ENCODE assay signal across 8 mouse cellular contexts in the genomic region with DNA sequence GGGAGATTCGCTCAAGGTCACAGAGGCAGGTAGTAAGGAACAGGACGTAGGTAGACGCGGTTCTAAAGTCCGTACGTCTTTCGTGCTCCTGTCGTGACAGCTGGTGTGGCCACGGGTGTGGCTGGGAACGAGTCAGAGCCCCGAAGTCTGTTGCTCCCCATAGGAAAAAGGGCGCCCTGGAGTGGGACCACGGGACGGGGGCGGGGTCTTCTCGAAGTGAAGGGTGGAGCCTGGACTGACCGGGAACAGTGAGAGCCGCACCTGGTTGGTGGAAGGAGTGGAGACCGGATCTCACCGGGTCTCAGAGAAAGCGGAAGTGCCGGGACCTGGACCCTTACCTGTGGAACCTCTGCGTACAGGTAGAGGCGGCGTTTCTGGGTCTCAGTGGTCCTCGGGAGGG. TPM values are rescaled to one million over a fixed set of nuclear protein-coding genes. Genes with fewer than 3 reads are reported as not detected.
DNase-seq lines count a peak whose midpoint lies in the region; ATAC-seq and TF ChIP-seq lines count a peak whose summit lies in the region.

No protein-coding gene starts in this region.

- H3K36me3 ChIP-seq in spleen, adult 2 months (ENCODE audit: control insufficient read depth, insufficient read depth, low read length): no peaks in the 10 kb centered on the region
- no peaks in the 10 kb centered on the region for H3K36me3 ChIP-seq in embryonic facial prominence, embryonic 10.5 days (replicated peaks)
- H3K36me3 ChIP-seq in hindbrain, embryonic 16.5 days (ENCODE audit: control insufficient read depth, insufficient read depth, low read length): no peaks in the 10 kb centered on the region
- H3K36me3 ChIP-seq in liver, embryonic 11.5 days (ENCODE audit: control insufficient read depth, insufficient read depth, low read length): no peaks in the 10 kb centered on the region
- no peaks in the 10 kb centered on the region for H3K36me3 ChIP-seq in neural tube, embryonic 11.5 days (ENCODE audit: control insufficient read depth, insufficient read depth, low read length)

- TF ChIP-seq POLR2A in spleen, adult 2 months (IDR thresholded peaks at IDR 0.05; ENCODE audit: low read depth, low read length): no peak

- H3K4me3 ChIP-seq in spleen, adult 2 months (ENCODE audit: extremely low read depth, insufficient read depth, insufficient read length): peak overlapping the region; percentile 51
- peak overlapping the region; percentile 61 for H3K4me3 ChIP-seq in embryonic facial prominence, embryonic 10.5 days
- H3K4me3 ChIP-seq in hindbrain, embryonic 16.5 days (ENCODE audit: low read length): peak overlapping the region; percentile 49
- H3K4me3 ChIP-seq in liver, embryonic 11.5 days (ENCODE audit: low read depth, low read length): peak overlapping the region; percentile 57
- H3K4me3 ChIP-seq in neural tube, embryonic 11.5 days (ENCODE audit: low read depth, low read length): peak overlapping the region; percentile 29

- no peak for DNase-seq in spleen, adult 2 months (ENCODE audit: low read depth in 1 of 2, low spot score in 2 of 2)
- no peak for DNase-seq in spleen, postnatal 10 days (ENCODE audit: low spot score in 2 of 2)
- peak; percentile 65 for DNase-seq in embryonic facial prominence, embryonic 10.5 days (ENCODE audit: low spot score)
- DNase-seq in liver, embryonic 11.5 days (ENCODE audit: low spot score): peak; percentile 50
- DNase-seq in neural tube, embryonic 11.5 days (ENCODE audit: low spot score): no peak
- no peak for DNase-seq in frontal cortex, postnatal 25 days (ENCODE audit: low spot score in 2 of 2)
- DNase-seq in adrenal gland, adult 18-20 months (ENCODE audit: low spot score in 2 of 2): no peak

- no peaks in the 10 kb centered on the region for H3K27me3 ChIP-seq in spleen, adult 2 months (ENCODE audit: control insufficient read depth, insufficient read depth, low read length)
- peaks cover 27% of the 10 kb centered on the region for H3K27me3 ChIP-seq in embryonic facial prominence, embryonic 10.5 days (replicated peaks; ENCODE audit: low read depth, poor library complexity, severe bottlenecking)
- peaks cover 6% of the 10 kb centered on the region for H3K27me3 ChIP-seq in hindbrain, embryonic 16.5 days (replicated peaks; ENCODE audit: control insufficient read depth, insufficient read depth, low read length)
- peaks cover 3% of the 10 kb centered on the region; the same call in 1 of the 2 replicates for H3K27me3 ChIP-seq in liver, embryonic 11.5 days (replicated peaks; ENCODE audit: control insufficient read depth, insufficient read depth, low read length)
- peaks cover 12% of the 10 kb centered on the region for H3K27me3 ChIP-seq in neural tube, embryonic 11.5 days (ENCODE audit: control insufficient read depth, insufficient read depth, low read length)

- H3K4me1 ChIP-seq in spleen, adult 2 months (ENCODE audit: control insufficient read depth, insufficient read depth, insufficient read length): no peaks in the 10 kb centered on the region
- H3K4me1 ChIP-seq in embryonic facial prominence, embryonic 10.5 days: peaks cover 14% of the 10 kb centered on the region
- peaks cover 6% of the 10 kb centered on the region for H3K4me1 ChIP-seq in hindbrain, embryonic 16.5 days (ENCODE audit: control insufficient read depth, insufficient read depth, low read depth, low read length)
- no peaks in the 10 kb centered on the region for H3K4me1 ChIP-seq in liver, embryonic 11.5 days (replicated peaks; ENCODE audit: control insufficient read depth, insufficient read depth, low read length)
- peaks cover 5% of the 10 kb centered on the region; the same call in 1 of the 2 replicates for H3K4me1 ChIP-seq in neural tube, embryonic 11.5 days (ENCODE audit: control insufficient read depth, insufficient read depth, low read length)

- peak overlapping the region; percentile 42; the same call in 1 of the 2 replicates for H3K9ac ChIP-seq in hindbrain, embryonic 16.5 days (ENCODE audit: low read depth, low read length)
- peak overlapping the region; percentile 38 for H3K9ac ChIP-seq in liver, embryonic 11.5 days (ENCODE audit: low read depth, low read length)
- no peak overlapping the region; the same call in 1 of the 2 replicates for H3K9ac ChIP-seq in neural tube, embryonic 11.5 days (ENCODE audit: low read length)

- no peak for TF ChIP-seq CTCF in spleen, adult 2 months (IDR thresholded peaks at IDR 0.05; ENCODE audit: extremely low read depth, insufficient read depth, insufficient read length, insufficient replicate concordance)

- ATAC-seq in hindbrain, embryonic 16.5 days: peak; percentile 64
- peak; percentile 75 for ATAC-seq in liver, embryonic 11.5 days (replicated peaks; ENCODE audit: low FRiP score)
- no peak for ATAC-seq in neural tube, embryonic 11.5 days (ENCODE audit: insufficient read depth, low FRiP score, low TSS enrichment)

- 2% methylated on average over 26 of the region's 26 CpGs for WGBS in spleen, adult 2 months
- WGBS in embryonic facial prominence, embryonic 10.5 days: under 1% methylated on average over 26 of the region's 26 CpGs
- under 1% methylated on average over 26 of the region's 26 CpGs for whole genome bisulfite sequencing in hindbrain, embryonic 16.5 days
- 1% methylated on average over 26 of the region's 26 CpGs for WGBS in liver, embryonic 11.5 days
- under 1% methylated on average over 26 of the region's 26 CpGs for WGBS in neural tube, embryonic 11.5 days

- H3K9me3 ChIP-seq in embryonic facial prominence, embryonic 10.5 days: no peaks in the 10 kb centered on the region
- no peaks in the 10 kb centered on the region for H3K9me3 ChIP-seq in hindbrain, embryonic 16.5 days (ENCODE audit: control insufficient read depth, low read length)
- no peaks in the 10 kb centered on the region for H3K9me3 ChIP-seq in liver, embryonic 11.5 days (ENCODE audit: control insufficient read depth, low read length)
- H3K9me3 ChIP-seq in neural tube, embryonic 11.5 days (ENCODE audit: control insufficient read depth, low read length): no peaks in the 10 kb centered on the region

- no peak overlapping the region for H3K27ac ChIP-seq in spleen, adult 2 months (ENCODE audit: insufficient read depth, low read length)
- no peak overlapping the region for H3K27ac ChIP-seq in embryonic facial prominence, embryonic 10.5 days (replicated peaks)
- H3K27ac ChIP-seq in hindbrain, embryonic 16.5 days (ENCODE audit: low read depth, low read length): no peak overlapping the region
- H3K27ac ChIP-seq in liver, embryonic 11.5 days (ENCODE audit: low read depth, low read length): no peak overlapping the region
- H3K27ac ChIP-seq in neural tube, embryonic 11.5 days (ENCODE audit: low read depth, low read length): no peak overlapping the region

- H3K4me2 ChIP-seq in hindbrain, embryonic 16.5 days (ENCODE audit: low read length): peak overlapping the region; percentile 93
- H3K4me2 ChIP-seq in liver, embryonic 11.5 days: peak overlapping the region; percentile 87
- H3K4me2 ChIP-seq in neural tube, embryonic 11.5 days (ENCODE audit: low read depth): peak overlapping the region; percentile 70

RNA-seq across cellular contexts. Expression of a gene that starts 7.4 kb away (rescaled TPM):
- polyA plus RNA-seq in spleen, adult 2 months (2012; rRNA removed): 3.6 and 4.6 TPM in 2 replicates
- polyA plus RNA-seq in embryonic facial prominence, embryonic 10.5 days (2016; fragmentation: Nextera tagmentation; extraction: Ambion mirVana): 1.4 and 2.0 TPM in 2 replicates
- polyA plus RNA-seq in hindbrain, embryonic 16.5 days (2015; fragmentation: Nextera tagmentation; extraction: Ambion mirVana): 0.43 and 0.66 TPM in 2 replicates
- polyA plus RNA-seq in liver, embryonic 11.5 days (2014; fragmentation: Nextera tagmentation; extraction: Ambion mirVana): 1.0 and 1.3 TPM in 2 replicates
- 0.24 and 0.29 TPM in 2 replicates for polyA plus RNA-seq in neural tube, embryonic 11.5 days (2014; fragmentation: Nextera tagmentation; extraction: Ambion mirVana)
- total RNA-seq in adrenal gland, adult 18-20 months (2021): 10 to 100 TPM; 12.9 to 46.6 TPM

RNA-seq across cellular contexts. Expression of a gene that starts 15.1 kb away (rescaled TPM):
- polyA plus RNA-seq in spleen, adult 2 months (2012; rRNA removed): 1.5 and 2.3 TPM in 2 replicates
- polyA plus RNA-seq in embryonic facial prominence, embryonic 10.5 days (2016; fragmentation: Nextera tagmentation; extraction: Ambion mirVana): 6.7 and 7.6 TPM in 2 replicates
- 19.9 and 21.0 TPM in 2 replicates for polyA plus RNA-seq in hindbrain, embryonic 16.5 days (2015; fragmentation: Nextera tagmentation; extraction: Ambion mirVana)
- polyA plus RNA-seq in liver, embryonic 11.5 days (2014; fragmentation: Nextera tagmentation; extraction: Ambion mirVana): 4.9 and 5.5 TPM in 2 replicates
- polyA plus RNA-seq in neural tube, embryonic 11.5 days (2014; fragmentation: Nextera tagmentation; extraction: Ambion mirVana): 10.3 and 10.7 TPM in 2 replicates
- 10 to 100 TPM; 50.5 to 91.1 TPM for total RNA-seq in adrenal gland, adult 18-20 months (2021)

RNA-seq across cellular contexts. Expression of a gene that starts 24.3 kb away (rescaled TPM):
- polyA plus RNA-seq in spleen, adult 2 months (2012; rRNA removed): not detected in 2 replicates
- polyA plus RNA-seq in embryonic facial prominence, embryonic 10.5 days (2016; fragmentation: Nextera tagmentation; extraction: Ambion mirVana): 2.2 and 3.5 TPM in 2 replicates
- 0.70 and 1.3 TPM in 2 replicates for polyA plus RNA-seq in hindbrain, embryonic 16.5 days (2015; fragmentation: Nextera tagmentation; extraction: Ambion mirVana)
- 1.2 and 1.3 TPM in 2 replicates for polyA plus RNA-seq in liver, embryonic 11.5 days (2014; fragmentation: Nextera tagmentation; extraction: Ambion mirVana)
- polyA plus RNA-seq in neural tube, embryonic 11.5 days (2014; fragmentation: Nextera tagmentation; extraction: Ambion mirVana): 0.68 and 1.1 TPM in 2 replicates
- total RNA-seq in adrenal gland, adult 18-20 months (2021): not detected

Comparison
In these comparisons a context has a peak if more than half of its experiments do, and no peak if none do; other contexts are left out.
1. DNase-seq: peak in embryonic facial prominence, embryonic 10.5 days (single experiment) and liver, embryonic 11.5 days (single experiment); none in spleen, adult 2 months (0 of 2), spleen, postnatal 10 days (0 of 2), neural tube, embryonic 11.5 days (single experiment), frontal cortex, postnatal 25 days (0 of 2) and adrenal gland, adult 18-20 months (0 of 2).
2. Peak in every context shown above with its lines, with median percentiles within 50 percentile points of each other: H3K4me3 ChIP-seq and H3K4me2 ChIP-seq.